Mouse (Mus musculus) large intestine, adult 2 months (tissue): ENCODE data around the gene Dazl. TPM values are rescaled to one million over a fixed set of nuclear protein-coding genes. Genes with fewer than 3 reads are reported as not detected.
"Not testable (repeated sequence)": the region's sequence is repeated elsewhere in the genome, so short reads cannot be mapped to it uniquely, and the experiment has no call there.

Experiments
- DNase-seq: peaks from one replicate; pipeline ENCODE4 v3.0.0-alpha.2; 2012; ENCODE audit warnings: low read depth, low spot score
- WGBS: fragments of 180-500 bp; shearing (Covaris S2); methylation state at CpG from one replicate; pipeline ENCODE4 v1.1.7; 2018; 5-methylcytosine and 5-hydroxymethylcytosine counted together
- polyA plus RNA-seq: library from polyadenylated mRNA; depleted of rRNA; stranded (reverse); fragments of >200 nt; gene quantifications from 2 replicates; pipeline ENCODE4 v1.2.3, GENCODE M21; 2012

Gene Dazl
- polyA plus RNA-seq, 1 experiment = 0.04 TPM

DNA sequence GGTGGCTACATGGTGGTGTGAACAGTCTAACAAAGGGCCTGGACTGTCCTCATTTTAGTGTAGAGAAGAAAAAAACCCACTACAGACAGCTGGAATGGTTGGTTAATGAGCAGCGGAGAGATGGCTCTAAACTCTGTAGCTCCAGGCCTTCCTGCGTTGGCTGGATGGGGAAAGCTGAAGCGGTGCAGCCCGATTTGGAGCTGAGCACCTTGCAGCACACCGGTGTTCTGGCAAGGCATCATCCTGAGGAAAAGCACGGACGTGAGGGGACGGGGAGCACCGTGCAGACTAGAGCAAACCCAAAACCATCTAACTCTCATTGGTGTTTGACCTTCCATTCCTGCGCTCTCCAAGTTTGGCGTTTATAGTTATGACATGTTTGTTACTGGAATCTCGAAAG is 1.3 kb upstream of the Dazl start:
- WGBS = 88% methylated on average over 12 of the region's 12 CpGs

DNA sequence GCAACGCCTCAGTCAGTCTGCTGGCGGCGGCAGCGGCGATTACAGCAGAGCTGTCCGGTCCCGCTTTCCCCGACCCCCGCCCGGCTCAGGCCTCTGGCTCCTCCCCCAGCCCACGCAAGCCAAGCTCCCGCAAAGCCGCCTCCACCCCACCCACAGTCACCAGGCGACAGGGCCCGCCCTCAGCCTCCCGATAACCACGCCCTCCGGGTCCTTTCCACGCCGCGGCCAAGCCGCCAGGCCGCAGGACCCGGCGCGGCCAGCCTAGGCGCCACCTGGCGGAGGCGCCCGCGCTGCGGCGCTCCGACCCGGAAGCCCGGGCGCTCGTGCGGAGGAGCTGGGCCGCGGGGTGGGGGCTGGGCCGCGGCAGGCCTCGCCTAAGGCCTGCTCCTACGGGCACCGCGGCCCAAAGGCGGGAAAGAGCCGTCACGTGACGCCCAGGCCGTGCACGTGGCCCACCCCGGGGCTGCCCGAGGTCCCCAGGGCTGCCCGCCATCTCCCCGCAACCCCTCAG is 720 bp downstream of the Dazl start:
- WGBS = 5% methylated on average over 57 of the region's 57 CpGs
- peak; percentile 46 for DNase-seq

More for the DNA sequence above, 1.3 kb upstream of the Dazl start:
- DNase-seq = no peak

DNA sequence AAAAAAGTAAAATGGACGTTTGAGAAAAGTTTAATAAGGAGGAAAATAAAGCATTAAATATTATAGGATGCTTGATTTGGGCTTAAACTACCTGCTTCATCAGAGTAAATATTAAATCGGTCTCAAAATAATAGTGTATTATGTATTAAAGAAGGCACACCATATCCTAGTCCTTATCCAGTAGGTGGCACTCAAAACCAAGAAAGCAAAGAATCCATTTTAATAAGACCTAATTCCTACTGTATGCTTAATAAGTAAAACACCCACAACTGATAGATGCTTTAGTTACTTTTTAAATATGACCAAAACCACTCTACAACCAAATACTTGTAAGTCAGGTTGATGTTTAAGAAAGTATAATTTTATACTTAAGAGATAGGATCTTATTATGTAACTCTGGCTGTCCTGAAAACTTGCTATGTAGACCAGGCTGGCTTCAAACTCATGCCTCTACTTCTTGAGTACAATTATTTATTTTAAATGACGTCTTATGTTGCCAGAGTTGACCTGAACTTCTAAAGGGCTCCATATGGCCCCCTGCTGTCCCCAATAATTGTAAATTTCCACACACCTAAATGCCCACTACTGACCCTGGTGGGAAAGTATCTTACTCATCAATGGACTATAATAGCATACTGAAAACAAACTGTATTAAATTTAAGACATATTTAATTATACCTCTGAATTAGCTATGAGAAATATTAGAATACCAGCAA is 1.8 kb downstream of the Dazl start:
- peak; percentile 51 for DNase-seq
- 4% methylated on average over 3 of the region's 3 CpGs for WGBS

DNA sequence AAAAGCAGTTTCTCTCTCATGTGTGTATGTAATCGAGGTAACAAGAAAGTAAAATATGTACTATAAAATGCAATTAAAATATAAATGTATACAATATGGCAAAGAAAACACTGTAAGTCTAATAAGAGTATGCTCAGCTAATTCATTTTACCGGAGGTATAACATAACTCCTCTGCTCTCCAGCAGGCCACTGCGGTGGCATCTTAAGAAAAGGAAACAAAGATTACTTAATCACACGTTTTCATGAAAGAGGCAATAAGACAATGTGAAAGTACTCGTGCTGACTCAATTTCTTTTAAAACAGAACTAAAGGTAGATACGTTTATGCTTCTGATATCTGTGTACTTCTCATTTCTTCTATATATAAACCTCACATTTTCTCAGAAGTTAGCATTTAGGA is 8.6 kb downstream of the Dazl start:
- 63% methylated on average over 6 of the region's 6 CpGs for WGBS
- no peak for DNase-seq

DNA sequence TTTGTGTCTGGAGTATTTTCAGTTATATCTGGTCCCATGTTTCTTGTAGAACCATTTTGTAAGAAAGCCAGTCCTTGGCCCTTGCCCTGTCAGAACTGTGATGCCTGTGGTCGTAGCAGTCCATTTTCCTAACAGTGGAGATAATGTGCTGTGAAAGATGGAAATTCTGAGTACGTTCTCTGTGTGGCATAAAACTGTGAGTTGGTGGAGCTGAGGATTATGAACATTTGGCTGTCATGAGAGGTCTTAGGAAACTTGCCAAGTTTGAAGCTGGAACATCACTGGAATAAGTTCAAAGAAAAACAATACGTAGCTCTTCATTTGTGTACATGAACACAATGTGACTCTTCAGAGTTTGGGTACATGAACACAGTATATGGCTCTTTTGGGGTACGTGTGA is 31.8 kb downstream of the Dazl start:
- WGBS = 57% methylated on average over 4 of the region's 4 CpGs
- not testable (repeated sequence) for DNase-seq

DNA sequence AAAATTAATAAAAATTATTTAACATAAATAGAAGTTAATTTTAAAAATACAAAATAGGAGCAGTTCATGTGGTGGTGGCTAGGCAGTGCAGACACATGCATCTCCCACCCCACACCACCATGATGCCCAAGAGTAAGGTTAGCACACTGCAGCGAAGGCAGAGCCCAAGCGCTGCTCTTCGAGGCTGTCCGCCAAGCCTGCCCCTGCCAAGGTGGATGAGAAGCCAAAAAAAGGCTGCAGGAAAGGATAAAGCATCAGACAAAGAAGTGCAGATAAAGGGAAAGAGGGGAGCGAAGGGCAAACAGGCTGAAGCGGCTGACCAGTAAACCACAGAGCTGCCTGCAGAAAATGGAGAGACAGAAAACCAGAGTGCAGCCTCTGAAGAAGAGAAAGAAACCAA is 32.6 kb downstream of the Dazl start:
- no peak for DNase-seq
- WGBS = 87% methylated on average over 6 of the region's 6 CpGs

DNA sequence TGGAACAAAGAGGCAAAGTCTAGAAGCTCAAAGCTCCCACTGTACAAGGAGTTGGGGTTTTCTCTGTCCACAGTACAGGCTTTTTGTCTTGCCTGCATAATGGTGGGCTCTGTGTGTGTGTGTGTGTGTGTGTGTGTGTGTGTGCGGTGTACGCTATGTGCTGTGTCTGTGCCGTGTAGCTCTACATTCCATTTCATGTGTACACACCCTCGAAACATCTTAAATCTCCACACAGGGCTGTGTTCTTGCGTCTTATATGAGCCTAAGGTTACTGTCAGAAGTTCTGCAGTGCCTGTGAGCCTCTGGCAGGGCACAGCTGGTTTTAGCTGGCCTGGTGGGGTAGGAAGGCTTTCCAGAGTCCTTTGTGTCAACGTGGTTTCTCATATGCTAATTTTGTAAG is 46.8 kb downstream of the Dazl start:
- 68% methylated on average over 6 of the region's 6 CpGs for WGBS
- no peak for DNase-seq

DNA sequence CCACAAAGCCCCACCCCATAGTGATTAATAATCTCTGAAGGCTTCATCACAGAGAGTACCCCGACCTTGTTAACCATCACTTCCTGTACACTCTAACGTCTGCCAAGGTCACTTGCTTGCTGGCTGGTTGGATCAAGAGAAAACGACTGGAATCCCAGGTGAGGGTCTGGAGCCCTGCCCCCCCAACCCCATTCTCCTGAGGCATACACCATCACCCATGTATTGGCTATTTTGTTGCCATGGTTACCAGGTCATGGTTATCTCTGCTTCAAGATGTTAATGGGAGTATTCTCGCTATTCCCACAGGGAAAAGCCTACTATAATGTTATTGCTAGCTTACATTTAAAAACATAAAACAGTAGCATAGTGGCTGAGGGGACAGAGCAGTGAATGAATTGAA is 48.8 kb downstream of the Dazl start:
- no peak for DNase-seq
- WGBS = 39% methylated on average over 4 of the region's 4 CpGs

DNA sequence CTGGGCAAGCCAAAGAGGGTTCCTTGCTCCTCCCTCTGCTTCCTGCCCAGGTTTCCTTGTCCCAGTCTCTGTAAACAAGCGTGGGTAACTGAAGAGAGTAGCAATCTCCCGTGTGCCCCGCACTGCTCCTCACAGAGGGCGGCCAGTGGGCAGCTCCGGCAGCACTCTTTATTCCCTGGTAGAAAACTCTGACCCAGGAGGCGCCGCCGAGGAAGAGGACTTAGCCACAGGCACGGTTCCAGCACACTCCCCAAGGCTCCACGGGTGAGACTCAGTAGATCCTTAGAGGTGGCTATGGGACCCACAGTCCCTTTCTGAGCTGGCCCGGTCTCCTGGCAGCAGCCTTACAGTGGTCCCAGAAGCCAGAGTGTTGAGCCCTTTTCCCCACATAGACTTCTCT is 50.1 kb downstream of the Dazl start:
- DNase-seq = no peak
- 72% methylated on average over 11 of the region's 11 CpGs for WGBS

DNA sequence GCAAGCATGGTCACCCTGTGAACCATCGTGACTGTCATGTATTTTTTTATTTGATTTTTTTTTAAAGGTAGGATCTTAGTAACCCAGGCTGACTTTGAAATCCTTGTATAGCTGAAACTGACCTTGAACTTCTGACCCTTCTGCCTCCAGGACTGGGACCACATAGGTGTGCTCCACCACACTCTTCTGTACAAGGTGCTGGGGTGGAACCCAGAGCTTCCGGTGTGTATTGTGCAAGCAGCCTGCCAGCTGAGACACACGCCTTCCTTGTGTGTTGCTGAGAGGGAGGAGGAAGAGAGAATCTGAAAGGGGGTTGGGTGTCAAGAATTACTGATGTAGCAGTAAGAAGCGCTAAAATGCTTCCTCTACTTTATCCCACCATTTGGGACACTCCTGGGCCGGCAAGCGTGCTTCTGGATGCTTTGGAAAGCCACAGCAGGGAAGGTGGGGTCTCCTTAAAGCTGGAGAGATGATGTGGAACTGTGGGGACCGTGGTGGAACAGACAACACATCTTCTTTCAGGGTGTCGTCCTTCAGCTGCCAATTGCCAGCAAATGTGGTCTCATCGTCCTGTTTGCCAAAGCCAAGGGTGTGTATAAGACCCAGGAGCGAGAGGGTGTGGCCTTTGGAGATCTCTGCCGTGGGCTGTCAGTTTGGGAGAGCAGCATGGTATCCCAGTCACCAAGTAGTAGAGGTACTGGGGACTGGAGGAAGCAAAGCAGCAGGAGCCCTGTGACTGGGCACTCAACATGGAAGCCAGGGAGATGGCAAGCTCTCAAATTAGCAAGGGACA is 55.4 kb downstream of the Dazl start:
- WGBS = 45% methylated on average over 11 of the region's 11 CpGs

DNA sequence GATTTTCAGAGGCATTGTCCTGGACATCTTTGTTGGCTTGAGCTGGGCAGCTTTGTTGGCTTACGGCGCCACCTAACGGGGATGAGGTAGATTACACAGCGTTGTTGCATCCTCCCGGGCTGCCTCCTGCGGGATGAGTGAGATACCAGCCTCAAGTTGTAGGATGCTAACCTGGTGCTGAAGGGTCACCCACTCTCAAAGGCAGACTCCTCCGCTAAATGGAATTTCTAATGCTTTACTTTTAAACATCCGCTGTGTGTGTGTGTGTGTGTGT is 56.1 kb downstream of the Dazl start:
- 6% methylated on average over 8 of the region's 8 CpGs for WGBS

More for the DNA sequence above, 55.4 kb downstream of the Dazl start:
- no peak for DNase-seq

DNA sequence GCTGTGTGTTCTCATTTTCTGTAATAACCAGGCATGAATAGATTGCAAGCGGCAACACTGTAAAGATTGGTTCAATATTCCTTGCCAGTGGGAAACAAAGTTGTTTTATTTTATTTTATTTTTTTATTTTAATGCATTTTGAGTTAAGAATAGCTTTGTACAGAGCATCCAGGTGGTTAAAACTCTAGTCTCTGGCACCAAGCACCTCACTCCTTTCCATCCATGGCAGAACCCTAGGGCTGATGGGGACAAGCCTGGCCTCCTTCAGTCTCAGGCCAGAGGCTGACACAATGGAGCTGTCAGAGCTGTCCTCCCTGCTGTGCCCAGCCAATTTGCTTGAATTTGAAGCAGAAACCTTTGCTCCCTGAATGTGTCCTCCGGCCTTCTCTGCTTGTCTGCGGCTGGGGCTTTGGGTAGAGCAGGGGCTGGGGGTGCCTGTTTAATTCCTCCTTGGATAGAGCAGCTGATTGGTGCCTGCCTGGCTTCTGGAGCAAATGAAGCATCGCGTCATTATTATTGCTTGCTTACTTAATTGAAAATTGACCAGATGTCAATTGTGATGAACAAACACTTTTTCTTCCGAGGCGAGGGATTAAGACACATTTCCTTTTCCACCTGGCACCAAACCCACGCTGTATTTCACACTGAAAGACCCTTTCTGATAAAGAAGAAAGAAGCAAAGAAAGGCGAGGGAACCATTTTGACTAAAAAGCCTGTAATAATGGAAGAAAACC is 56.6 kb downstream of the Dazl start:
- WGBS = 59% methylated on average over 9 of the region's 9 CpGs
- no peak for DNase-seq

More for the DNA sequence above, 56.1 kb downstream of the Dazl start:
- DNase-seq = peak; percentile 11

DNA sequence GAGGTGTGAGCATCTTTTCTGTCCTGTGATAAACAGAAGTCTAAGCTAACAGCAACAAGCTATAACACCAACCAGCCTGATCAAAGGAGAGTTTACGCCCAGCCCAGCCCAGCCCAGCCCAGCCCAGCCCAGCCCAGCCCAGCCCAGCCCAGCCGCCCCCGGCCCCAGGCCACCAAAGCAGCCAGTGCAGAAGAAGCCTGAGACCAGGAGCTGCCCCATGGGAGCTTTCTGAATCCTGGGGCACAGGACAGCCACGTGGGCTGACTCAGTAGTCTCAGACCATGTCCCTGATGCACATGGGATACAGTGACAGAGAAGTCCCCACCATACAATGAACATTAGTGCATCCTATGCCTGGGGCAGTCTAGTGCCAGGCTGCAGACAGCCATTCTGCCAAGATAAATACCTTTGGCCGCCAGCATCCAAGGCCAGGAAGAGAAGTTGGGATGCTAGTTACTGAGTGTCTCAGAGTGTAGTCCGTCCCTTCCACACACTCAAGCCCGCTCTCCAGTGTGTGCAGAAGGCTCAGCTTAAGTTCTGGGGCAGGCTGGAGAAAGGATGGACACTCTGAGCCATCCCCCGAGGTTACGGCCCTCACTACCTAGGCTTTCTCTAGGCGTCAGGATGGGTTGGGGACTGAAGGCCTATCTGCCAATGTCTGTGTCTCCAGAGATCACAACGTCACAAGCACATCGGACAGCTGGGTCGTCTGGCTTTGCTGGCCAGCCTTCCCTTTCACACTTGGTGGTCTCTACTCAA is 57.3 kb downstream of the Dazl start:
- 67% methylated on average over 13 of the region's 13 CpGs for WGBS
- DNase-seq = no peak

DNA sequence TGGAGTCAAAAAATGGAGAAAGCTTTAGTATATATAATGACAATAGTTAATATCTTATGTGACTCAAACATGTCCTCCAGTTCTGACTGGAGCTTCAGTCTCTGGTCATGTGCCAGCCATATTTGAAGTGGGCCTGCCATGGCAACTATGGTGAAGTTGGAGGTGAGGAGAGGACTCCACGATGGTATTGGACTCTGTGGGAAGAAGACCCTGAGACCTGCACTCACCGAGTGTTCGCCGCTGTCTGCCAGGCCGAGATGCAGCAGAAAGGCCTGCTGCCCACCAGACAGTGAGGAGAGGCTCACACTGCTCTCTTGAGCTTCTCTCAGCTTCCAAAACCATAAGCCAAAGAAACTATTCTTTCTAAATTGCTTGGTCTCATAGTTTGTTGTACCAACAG is 59.5 kb downstream of the Dazl start:
- DNase-seq = no peak
- 87% methylated on average over 5 of the region's 5 CpGs for WGBS

DNA sequence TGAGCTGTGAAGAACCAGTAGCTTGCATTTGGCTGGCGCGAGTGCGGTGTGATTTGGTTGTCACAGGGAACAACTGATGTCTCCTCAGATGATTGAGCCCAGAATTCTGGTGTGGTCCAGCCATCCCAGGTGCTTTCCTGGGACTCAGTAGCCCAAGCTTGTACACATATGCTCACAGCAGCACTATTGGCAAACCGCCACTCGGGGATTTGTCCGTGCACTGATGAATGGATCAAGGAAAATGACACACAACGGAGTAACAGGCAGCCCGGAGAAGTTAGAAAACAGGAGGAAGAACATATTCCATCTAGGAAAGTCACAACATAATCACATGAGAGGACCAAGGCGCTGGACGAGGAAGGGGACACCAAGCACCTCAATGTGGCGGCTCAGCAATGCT is 60.6 kb downstream of the Dazl start:
- DNase-seq = no peak
- WGBS = 91% methylated on average over 11 of the region's 11 CpGs

DNA sequence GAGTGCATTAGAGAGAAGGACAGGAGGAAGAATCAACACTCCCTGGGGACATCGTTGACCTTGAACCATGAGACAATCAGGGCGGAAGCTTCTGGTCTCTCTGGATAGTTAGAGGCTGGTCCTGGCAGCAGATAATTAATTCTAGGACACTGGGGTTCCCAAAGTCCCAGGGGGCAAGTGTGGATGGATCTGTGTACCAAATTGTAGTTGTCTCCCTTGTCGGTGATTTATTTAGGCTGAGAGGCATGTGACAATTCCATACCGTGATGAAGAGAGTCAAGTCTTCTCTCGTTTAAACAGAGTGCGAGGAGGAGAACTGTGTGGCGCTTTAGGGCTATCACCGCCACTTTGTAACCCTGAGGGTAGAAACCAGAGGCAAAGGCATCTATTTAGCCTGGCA is 62.2 kb downstream of the Dazl start:
- no peak for DNase-seq
- WGBS = 85% methylated on average over 8 of the region's 8 CpGs

DNA sequence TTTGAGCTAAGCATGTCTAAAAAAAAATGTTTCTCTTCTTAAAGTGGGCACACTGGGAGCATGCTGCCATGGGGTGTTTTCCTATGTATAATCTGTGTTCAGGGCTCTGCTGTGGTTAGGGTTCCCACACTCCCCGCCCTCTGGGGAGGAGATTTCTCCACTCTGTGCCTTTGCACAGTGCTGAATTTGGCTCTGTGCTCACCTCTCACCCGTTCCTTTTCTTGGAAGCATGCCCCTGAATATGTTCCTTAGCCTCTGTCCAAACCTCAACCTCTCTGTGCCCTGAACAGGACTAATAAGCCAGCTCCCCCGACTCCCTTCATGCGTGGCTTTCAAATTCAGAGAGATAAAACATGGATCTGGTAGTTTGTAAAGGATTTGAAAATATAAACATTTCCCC is 63.9 kb downstream of the Dazl start:
- 57% methylated on average over 4 of the region's 4 CpGs for WGBS
- DNase-seq = no peak
